Mouse (Mus musculus) G1E (cell line): ENCODE data around the gene N4bp2l1.

Source experiments
- CTCF ChIP-seq: IDR thresholded peaks from 2 replicates; pipeline ENCODE4 v1.5.1; 2012; ENCODE audit warnings: low read depth, low read length, inconsistent platforms, mixed read lengths
- GATA1 ChIP-seq: IDR thresholded peaks from 2 replicates; pipeline ENCODE4 v1.6.1; 2012; ENCODE audit warnings: borderline replicate concordance, low read length, inconsistent platforms, mixed read lengths
- GATA2 ChIP-seq: IDR thresholded peaks from 2 replicates; pipeline ENCODE4 v1.6.1; 2012; ENCODE audit warnings: low read depth, low read length, inconsistent platforms, borderline replicate concordance
- POLR2AphosphoS5 ChIP-seq: IDR thresholded peaks from 2 replicates; pipeline ENCODE4 v1.6.1; 2012; ENCODE audit warnings: low read depth, low read length, inconsistent platforms; ENCODE audit not compliant: insufficient replicate concordance
- TAL1 ChIP-seq: conservative IDR thresholded peaks from 2 replicates; pipeline ENCODE4 v1.6.1; 2012; ENCODE audit warnings: low read depth, low read length, inconsistent platforms, mixed read lengths

DNA sequence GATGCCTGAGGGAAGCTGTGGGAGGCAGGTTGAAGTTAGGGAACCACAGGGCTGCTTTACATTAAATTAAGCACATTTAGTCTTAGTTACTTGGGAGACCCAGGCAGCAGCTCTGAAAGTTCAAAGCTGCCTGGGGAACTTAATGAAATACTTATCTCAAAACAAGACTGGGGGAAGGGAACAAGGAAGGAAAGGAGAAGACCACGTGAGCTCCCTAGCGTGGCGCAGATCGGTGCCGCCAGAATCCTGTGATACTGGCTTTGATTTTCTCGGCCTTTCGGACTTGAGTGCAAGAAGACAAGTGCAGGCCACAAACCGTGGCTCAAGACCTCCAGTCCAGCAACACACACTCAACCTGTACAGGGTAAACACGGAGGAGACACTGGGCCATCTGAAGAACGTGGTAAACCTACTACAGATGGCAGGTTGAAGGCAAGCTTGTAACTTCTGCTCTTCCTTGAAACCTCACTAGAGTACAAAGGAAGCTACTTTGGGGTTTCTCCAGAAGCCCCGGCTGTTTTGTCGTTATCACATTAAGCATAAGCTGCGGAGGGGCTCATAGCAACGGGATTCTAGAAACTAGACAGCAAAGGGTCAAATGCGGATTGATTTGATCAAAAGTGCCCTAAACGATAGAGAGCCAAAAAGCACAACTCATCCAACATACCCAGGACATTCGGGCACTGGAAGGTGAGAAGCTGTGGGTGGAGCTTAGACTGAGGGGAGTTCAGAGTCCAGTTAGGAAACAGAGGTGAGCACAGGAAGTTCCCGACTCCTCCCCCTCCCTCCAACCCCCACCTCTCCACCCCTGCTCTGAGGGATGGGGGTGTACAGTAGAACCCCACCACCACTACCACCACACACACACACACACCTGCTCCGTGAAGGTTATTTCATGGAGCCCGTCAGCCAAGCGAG, 1.5 kb upstream of the N4bp2l1 start:
- TF ChIP-seq GATA1 (no peak), CTCF (no peak), POLR2AphosphoS5 (no peak), GATA2 (no peak), TAL1 (no peak)
